Mouse (Mus musculus) myocyte (in vitro differentiated cells): ENCODE measurements at regions not wholly inside any gene's neighbourhood (a gene's known extent, or its start where the extent isn't known, plus 50 kb on each side); places are given as distances from the start of the nearest gene placed in this dataset.

ENCODE experiments used
- CEBPB ChIP-seq: IDR thresholded peaks from 2 replicates; pipeline ENCODE4 v1.6.1; 2011; ENCODE audit warnings: mild to moderate bottlenecking, moderate library complexity; ENCODE audit not compliant: poor library complexity, insufficient read depth, severe bottlenecking
- E2F4 ChIP-seq: IDR thresholded peaks from one replicate; pipeline ENCODE4 v1.6.1; 2011; ENCODE audit warnings: mild to moderate bottlenecking, control low read depth, moderate library complexity; ENCODE audit not compliant: insufficient read depth
- MAX ChIP-seq: IDR thresholded peaks from one replicate; pipeline ENCODE4 v1.6.1; 2011; ENCODE audit warnings: low read depth, mild to moderate bottlenecking, control low read depth
- MYOG ChIP-seq, 3 experiments: IDR thresholded peaks; one replicate each; pipeline ENCODE4 v1.6.1; 2011; ENCODE audit warnings: control low read depth in 2 of 3, low read depth in 2 of 3, mild to moderate bottlenecking in 2 of 3; ENCODE audit not compliant: insufficient read length in 2 of 3, control insufficient read depth in 1 of 3, insufficient read depth in 1 of 3
- POLR2A ChIP-seq: IDR thresholded peaks from one replicate; pipeline ENCODE4 v1.6.1; 2011; ENCODE audit warnings: low read depth, mild to moderate bottlenecking, control low read depth, moderate library complexity; ENCODE audit not compliant: insufficient read length
- POLR2AphosphoS2 ChIP-seq: IDR thresholded peaks from one replicate; pipeline ENCODE4 v1.6.1; 2011; ENCODE audit warnings: low read depth, control low read depth; ENCODE audit not compliant: insufficient read length
- SRF ChIP-seq: IDR thresholded peaks from one replicate; pipeline ENCODE4 v1.6.1; 2011; ENCODE audit warnings: low read depth; ENCODE audit not compliant: control insufficient read depth, insufficient read length
- TCF12 ChIP-seq: IDR thresholded peaks from one replicate; pipeline ENCODE4 v1.6.1; 2011; ENCODE audit warnings: mild to moderate bottlenecking, control low read depth; ENCODE audit not compliant: poor library complexity, insufficient read depth, severe bottlenecking
- TCF3 ChIP-seq: IDR thresholded peaks from one replicate; pipeline ENCODE4 v1.6.1; 2011; ENCODE audit warnings: low read depth, control low read depth; ENCODE audit not compliant: insufficient read length
- USF1 ChIP-seq: IDR thresholded peaks from one replicate; pipeline ENCODE4 v1.6.1; 2011; ENCODE audit warnings: low read depth, mild to moderate bottlenecking, control low read depth, moderate library complexity

GRCm38 (mm10) chr11:94836347-94836746 is 53.8 kb upstream of the Tmem92 start:
- TF ChIP-seq POLR2A: no peak
- TF ChIP-seq CEBPB: no peak
- TF ChIP-seq E2F4: no peak
- no peak for TF ChIP-seq TCF12
- TF ChIP-seq POLR2AphosphoS2: no peak
- no peak for TF ChIP-seq TCF3
- no peak for TF ChIP-seq USF1
- no peak for TF ChIP-seq SRF
- no peak for TF ChIP-seq MAX
- TF ChIP-seq MYOG (IDR thresholded peaks at IDR 0.05; ENCODE audit: control insufficient read depth in 1 of 3, insufficient read depth in 1 of 3, insufficient read length in 2 of 3, low read depth in 2 of 3): no peak
